Mouse (Mus musculus): Measurements from ENCODE around the gene Rnf220. TPM values are rescaled to one million over a fixed set of nuclear protein-coding genes. Genes with fewer than 3 reads are reported as not detected.

The Rnf220 gene
- total and polyA plus RNA-seq, 2 experiments from 2014 or later, result 122 to 192 TPM

DNA sequence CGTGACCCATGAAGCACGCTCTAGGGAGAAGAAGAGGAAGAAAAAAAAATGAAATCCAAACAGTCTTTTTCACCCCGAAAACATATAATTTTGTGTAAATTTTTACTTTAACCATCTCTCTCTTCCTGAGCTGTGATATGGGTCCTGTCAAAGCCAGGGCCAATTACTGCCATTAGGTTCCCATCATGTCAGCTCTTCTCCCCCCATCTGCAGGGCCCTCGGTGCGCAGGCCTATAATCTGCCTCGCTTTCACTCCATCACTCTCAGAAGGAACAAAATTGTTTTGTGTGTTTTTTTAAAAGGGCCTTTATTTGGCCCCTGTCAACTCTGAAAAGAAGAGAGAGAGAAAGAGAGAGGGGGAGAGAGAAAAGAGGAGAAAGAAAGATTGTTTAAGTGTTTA is 91.6 kb downstream of the Rnf220 start:
- Histone ChIP-seq H3K4me1 (ENCODE audit: insufficient read depth, low read length) (no peaks in the 10 kb centered on the region; the same call in 1 of the 2 replicates), H3K27ac (ENCODE audit: low read depth, low read length) (no peak overlapping the region), H3K4me2 (ENCODE audit: low read depth, low read length, poor library complexity, severe bottlenecking) (no peak overlapping the region), H3K9ac (replicated peaks; ENCODE audit: low read length, poor library complexity, severe bottlenecking) (no peak overlapping the region), H3K9me3 (ENCODE audit: low read length) (no peaks in the 10 kb centered on the region), H3K27me3 (ENCODE audit: insufficient read depth, low read length) (peaks cover 49% of the 10 kb centered on the region), H3K4me3 (ENCODE audit: low read depth, low read length) (no peak overlapping the region), H3K36me3 (ENCODE audit: insufficient read depth, low read length) (no peaks in the 10 kb centered on the region)
- TF ChIP-seq CTCF (IDR thresholded peaks at IDR 0.05), result no peak
- no peak for ATAC-seq (ENCODE audit: low FRiP score)
- no peak for DNase-seq (ENCODE audit: low spot score)
- WGBS, result 74% methylated on average over 6 of the region's 6 CpGs

DNA sequence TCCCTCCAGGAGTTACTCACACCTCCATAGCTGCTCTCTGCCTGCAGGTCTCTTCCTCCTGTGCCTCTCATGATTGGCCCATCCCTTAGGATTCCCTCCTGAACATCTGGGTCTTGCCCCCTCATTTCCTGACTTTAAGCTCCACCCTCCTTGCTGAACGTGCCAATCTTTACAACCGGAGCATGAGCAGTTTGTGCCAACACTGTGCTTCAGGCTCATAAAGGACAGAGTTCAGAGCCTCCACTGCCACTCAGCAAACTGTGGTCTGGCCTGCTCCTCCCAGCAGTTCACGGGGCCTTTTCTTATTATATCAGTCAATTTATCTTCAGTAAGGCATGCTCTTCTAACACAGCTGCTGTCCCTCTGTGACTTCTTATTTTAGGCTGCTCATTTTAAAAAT is 93.4 kb downstream of the Rnf220 start:
- WGBS, result 66% methylated on average over 3 of the region's 3 CpGs
- ATAC-seq (ENCODE audit: low FRiP score), result no peak
- Histone ChIP-seq H3K9me3 (ENCODE audit: low read length) (no peaks in the 10 kb centered on the region), H3K4me2 (ENCODE audit: low read depth, low read length, poor library complexity, severe bottlenecking) (no peak overlapping the region), H3K27me3 (ENCODE audit: insufficient read depth, low read length) (peaks cover 46% of the 10 kb centered on the region), H3K36me3 (ENCODE audit: insufficient read depth, low read length) (no peaks in the 10 kb centered on the region), H3K4me3 (ENCODE audit: low read depth, low read length) (no peak overlapping the region), H3K27ac (ENCODE audit: low read depth, low read length) (no peak overlapping the region), H3K4me1 (ENCODE audit: insufficient read depth, low read length) (no peaks in the 10 kb centered on the region), H3K9ac (replicated peaks; ENCODE audit: low read length, poor library complexity, severe bottlenecking) (no peak overlapping the region)
- DNase-seq (ENCODE audit: low spot score), result no peak
- TF ChIP-seq CTCF (IDR thresholded peaks at IDR 0.05), result no peak

DNA sequence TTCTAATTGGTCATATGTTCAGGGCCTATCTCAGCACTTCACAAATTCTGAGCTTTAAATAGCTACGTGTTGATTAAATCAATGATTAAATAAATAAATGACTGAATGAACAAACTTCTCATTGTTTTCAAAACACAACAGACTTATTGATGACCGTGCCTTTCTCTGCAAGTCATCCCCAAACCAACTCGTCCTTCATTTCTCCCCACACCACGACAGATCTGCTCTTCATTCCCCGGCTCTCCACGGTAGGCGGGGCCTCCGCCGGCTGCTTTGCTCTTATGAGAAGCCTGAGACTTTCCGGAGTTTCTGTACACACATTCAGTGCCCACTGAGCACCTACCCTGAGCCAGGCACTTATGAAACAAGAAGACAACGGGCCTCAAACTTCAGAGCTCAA is 99.7 kb downstream of the Rnf220 start:
- 68% methylated on average over 11 of the region's 11 CpGs for WGBS
- no peak for ATAC-seq (ENCODE audit: low FRiP score)

DNA sequence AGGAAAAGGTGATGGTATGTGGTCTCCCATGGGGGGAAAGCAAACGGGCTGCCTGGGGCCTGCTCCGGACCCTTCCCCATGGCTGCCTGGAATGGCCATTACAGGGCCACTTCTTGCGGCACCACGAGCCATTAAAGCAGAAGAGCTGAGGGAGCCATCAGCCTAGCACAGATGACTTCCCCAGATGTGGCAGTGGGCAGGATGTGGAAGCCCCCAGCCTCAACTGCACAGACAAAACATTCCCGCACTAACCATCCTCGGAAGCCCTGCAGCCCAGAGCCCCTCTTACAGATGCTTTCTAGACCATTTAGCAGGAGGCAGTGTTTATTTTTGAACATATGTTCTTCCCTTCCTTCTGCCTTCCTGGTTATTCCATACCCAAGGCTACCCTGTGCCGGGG is 103.8 kb downstream of the Rnf220 start:
- TF ChIP-seq CTCF (IDR thresholded peaks at IDR 0.05), result no peak
- ATAC-seq (ENCODE audit: low FRiP score) (no peak), DNase-seq (ENCODE audit: low spot score) (no peak)
- WGBS, result 66% methylated on average over 5 of the region's 7 CpGs
- H3K9ac ChIP-seq (replicated peaks; ENCODE audit: low read length, poor library complexity, severe bottlenecking), result no peak overlapping the region
- no peak overlapping the region for H3K27ac ChIP-seq (ENCODE audit: low read depth, low read length)
- H3K4me2 ChIP-seq (ENCODE audit: low read depth, low read length, poor library complexity, severe bottlenecking), result no peak overlapping the region
- H3K4me1 ChIP-seq (ENCODE audit: insufficient read depth, low read length), result peaks cover 14% of the 10 kb centered on the region
- no peaks in the 10 kb centered on the region for H3K36me3 ChIP-seq (ENCODE audit: insufficient read depth, low read length)
- no peaks in the 10 kb centered on the region for H3K9me3 ChIP-seq (ENCODE audit: low read length)
- peaks cover 20% of the 10 kb centered on the region; the same call in 1 of the 2 replicates for H3K27me3 ChIP-seq (ENCODE audit: insufficient read depth, low read length)
- H3K4me3 ChIP-seq (ENCODE audit: low read depth, low read length), result no peak overlapping the region

More for the DNA sequence above, 99.7 kb downstream of the Rnf220 start:
- no peak overlapping the region for H3K4me3 ChIP-seq (ENCODE audit: low read depth, low read length)
- no peaks in the 10 kb centered on the region for H3K36me3 ChIP-seq (ENCODE audit: insufficient read depth, low read length)
- H3K9me3 ChIP-seq (ENCODE audit: low read length), result no peaks in the 10 kb centered on the region
- H3K9ac ChIP-seq (replicated peaks; ENCODE audit: low read length, poor library complexity, severe bottlenecking), result no peak overlapping the region
- peaks cover 29% of the 10 kb centered on the region for H3K27me3 ChIP-seq (ENCODE audit: insufficient read depth, low read length)
- no peak for DNase-seq (ENCODE audit: low spot score)
- peaks cover 3% of the 10 kb centered on the region for H3K4me1 ChIP-seq (ENCODE audit: insufficient read depth, low read length)
- no peak overlapping the region for H3K27ac ChIP-seq (ENCODE audit: low read depth, low read length)
- no peak for TF ChIP-seq CTCF (IDR thresholded peaks at IDR 0.05)
- H3K4me2 ChIP-seq (ENCODE audit: low read depth, low read length, poor library complexity, severe bottlenecking), result no peak overlapping the region

DNA sequence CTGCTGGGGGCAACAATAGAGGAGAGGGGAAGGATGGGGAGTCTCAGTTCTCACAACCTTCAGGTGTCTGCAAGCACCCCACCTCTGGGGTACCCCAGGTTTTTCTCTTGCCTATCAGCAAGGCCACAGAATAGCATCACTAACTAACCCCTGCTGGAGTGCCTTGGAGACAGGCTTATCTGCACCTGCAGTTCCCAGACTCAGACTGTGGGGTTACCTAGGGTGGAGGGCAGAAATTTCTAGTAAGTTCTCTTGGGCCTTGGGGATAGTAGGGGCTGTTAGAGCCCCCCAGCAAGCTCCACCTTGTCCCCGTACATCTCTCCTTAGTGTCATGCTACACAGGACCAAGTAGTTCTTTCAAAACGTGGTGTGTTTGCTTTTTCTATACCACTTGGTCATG is 104.5 kb downstream of the Rnf220 start:
- no peak for TF ChIP-seq CTCF (IDR thresholded peaks at IDR 0.05)
- DNase-seq (ENCODE audit: low spot score), result no peak
- H3K4me1 ChIP-seq (ENCODE audit: insufficient read depth, low read length), result peaks cover 14% of the 10 kb centered on the region
- no peak overlapping the region for H3K27ac ChIP-seq (ENCODE audit: low read depth, low read length)
- ATAC-seq (ENCODE audit: low FRiP score), result no peak
- H3K36me3 ChIP-seq (ENCODE audit: insufficient read depth, low read length), result no peaks in the 10 kb centered on the region
- no peak overlapping the region for H3K9ac ChIP-seq (replicated peaks; ENCODE audit: low read length, poor library complexity, severe bottlenecking)
- H3K4me3 ChIP-seq (ENCODE audit: low read depth, low read length), result no peak overlapping the region
- WGBS, result 41% methylated on average over 2 of the region's 2 CpGs
- H3K9me3 ChIP-seq (ENCODE audit: low read length), result no peaks in the 10 kb centered on the region
- H3K4me2 ChIP-seq (ENCODE audit: low read depth, low read length, poor library complexity, severe bottlenecking), result 0 out of 2 replicates have a peak overlapping the region, but pooled peaks have one; percentile 22
- H3K27me3 ChIP-seq (ENCODE audit: insufficient read depth, low read length), result peaks cover 20% of the 10 kb centered on the region; the same call in 1 of the 2 replicates

DNA sequence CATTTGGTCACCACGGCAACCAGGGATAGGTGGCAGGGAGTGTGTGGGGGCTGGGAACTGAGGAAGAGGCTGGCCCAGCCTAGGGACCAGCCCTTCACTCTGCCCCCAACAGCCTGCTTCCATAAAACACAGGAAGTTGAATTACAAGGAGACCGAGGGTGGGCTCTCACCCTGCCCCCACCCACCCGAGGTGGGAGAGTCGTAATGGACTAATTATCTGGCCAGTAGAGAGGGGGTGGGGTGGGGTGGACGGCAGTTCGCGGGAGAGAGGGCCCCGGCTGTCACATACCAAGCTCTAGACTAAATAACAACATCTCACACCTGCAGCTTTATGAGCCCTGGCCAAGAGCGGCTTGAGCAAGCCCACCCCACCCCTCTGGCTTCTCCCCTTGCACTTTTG is 104.9 kb downstream of the Rnf220 start:
- DNase-seq (ENCODE audit: low spot score), result no peak

More for the DNA sequence above, 104.9 kb downstream of the Rnf220 start:
- 8% methylated on average over 9 of the region's 9 CpGs for WGBS
- Histone ChIP-seq H3K4me3 (ENCODE audit: low read depth, low read length) (no peak overlapping the region), H3K27me3 (ENCODE audit: insufficient read depth, low read length) (peaks cover 20% of the 10 kb centered on the region; the same call in 1 of the 2 replicates), H3K9ac (replicated peaks; ENCODE audit: low read length, poor library complexity, severe bottlenecking) (no peak overlapping the region), H3K36me3 (ENCODE audit: insufficient read depth, low read length) (no peaks in the 10 kb centered on the region), H3K9me3 (ENCODE audit: low read length) (no peaks in the 10 kb centered on the region), H3K27ac (ENCODE audit: low read depth, low read length) (no peak overlapping the region), H3K4me1 (ENCODE audit: insufficient read depth, low read length) (peaks cover 14% of the 10 kb centered on the region), H3K4me2 (ENCODE audit: low read depth, low read length, poor library complexity, severe bottlenecking) (peak overlapping the region; percentile 22; the same call in 1 of the 2 replicates)
- no peak for ATAC-seq (ENCODE audit: low FRiP score)
- no peak for TF ChIP-seq CTCF (IDR thresholded peaks at IDR 0.05)

Measured in midbrain, postnatal 0 days (tissue).